Mouse (Mus musculus): ENCODE data around the gene C330021F23Rik. TPM values are rescaled to one million over a fixed set of nuclear protein-coding genes. Genes with fewer than 3 reads are reported as not detected.
A peak's percentile ranks its signal among the peaks of the same experiment; 100 is the strongest.
"Not testable (repeated sequence)": the region's sequence is repeated elsewhere in the genome, so short reads cannot be mapped to it uniquely, and the experiment has no call there.

The C330021F23Rik gene
- total RNA-seq (2014; fragmentation: Nextera tagmentation) (not detected in 2 replicates), total RNA-seq (2017) (0.61 and 1.0 TPM in 2 replicates)

GRCm38 (mm10) chr8:3567641-3568371 is at the start of gene C330021F23Rik:
C330021F23Rik (plus strand) TSS chr8:3567990.
- no peak for ATAC-seq (replicated peaks; ENCODE audit: low FRiP score, low TSS enrichment, poor library complexity, severe bottlenecking)

GRCm38 (mm10) chr8:3522007-3522697 is 45.6 kb upstream of the C330021F23Rik start:
- ATAC-seq (replicated peaks; ENCODE audit: low FRiP score, low TSS enrichment, poor library complexity, severe bottlenecking): peak; percentile 95

GRCm38 (mm10) chr8:3530816-3531215 is 37.0 kb upstream of the C330021F23Rik start:
- no peak for ATAC-seq (replicated peaks; ENCODE audit: low FRiP score, low TSS enrichment, poor library complexity, severe bottlenecking)

DNA sequence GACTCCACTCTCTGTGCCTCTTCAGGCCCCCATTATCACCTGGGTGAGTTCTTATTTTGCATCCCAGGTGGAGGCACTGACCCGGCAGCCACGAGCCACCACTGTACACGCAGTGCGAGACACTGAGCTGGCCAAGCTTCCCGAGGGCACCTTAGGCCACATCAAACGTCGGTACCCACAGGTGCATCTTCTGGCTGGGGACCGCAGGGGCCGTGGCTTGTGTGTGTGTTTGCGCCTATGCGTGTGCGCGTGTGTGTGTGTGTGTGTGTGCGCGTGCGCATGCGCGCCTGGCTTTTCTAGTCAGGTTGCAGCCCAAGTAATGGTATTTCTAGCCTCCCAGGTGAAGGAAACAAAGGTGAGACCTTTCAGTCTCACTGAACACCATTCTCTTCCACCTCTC is 35.9 kb upstream of the C330021F23Rik start:
- no peak for ATAC-seq (replicated peaks; ENCODE audit: low FRiP score, low TSS enrichment, poor library complexity, severe bottlenecking)

GRCm38 (mm10) chr8:3536053-3536841 is 31.5 kb upstream of the C330021F23Rik start:
- ATAC-seq (replicated peaks; ENCODE audit: low FRiP score, low TSS enrichment, poor library complexity, severe bottlenecking): peak; percentile 88

GRCm38 (mm10) chr8:3536940-3537339 is 30.9 kb upstream of the C330021F23Rik start:
- no peak for ATAC-seq (replicated peaks; ENCODE audit: low FRiP score, low TSS enrichment, poor library complexity, severe bottlenecking)

- ATAC-seq (replicated peaks; ENCODE audit: low FRiP score, low TSS enrichment, poor library complexity, severe bottlenecking): no peak
Measured at GRCm38 (mm10) chr8:3537666-3538065, 30.1 kb upstream of the C330021F23Rik start.

DNA sequence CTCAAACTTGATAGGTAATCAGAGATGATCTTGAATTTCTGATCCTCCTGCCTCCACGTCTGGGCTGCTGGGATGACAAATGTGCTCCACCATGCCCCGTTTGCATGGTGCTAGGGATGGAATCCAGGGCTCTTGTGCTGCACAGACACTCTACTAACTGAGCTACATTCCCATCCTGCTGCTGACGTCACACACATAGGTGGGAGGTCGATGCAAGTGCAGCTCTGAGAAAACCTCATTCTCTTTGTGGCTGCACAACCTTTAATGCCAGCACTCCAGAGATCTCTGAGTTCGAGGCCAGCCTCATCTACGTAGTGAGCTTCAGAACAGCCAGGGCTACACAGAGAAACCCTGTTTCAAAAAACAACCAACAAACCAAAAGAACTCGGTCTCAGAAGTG is 28.6 kb upstream of the C330021F23Rik start:
- no peak for ATAC-seq (replicated peaks; ENCODE audit: low FRiP score, low TSS enrichment, poor library complexity, severe bottlenecking)

- ATAC-seq (replicated peaks; ENCODE audit: low FRiP score, low TSS enrichment, poor library complexity, severe bottlenecking): no peak
Measured at GRCm38 (mm10) chr8:3540076-3540475, 27.7 kb upstream of the C330021F23Rik start.

GRCm38 (mm10) chr8:3546511-3546910 is 21.3 kb upstream of the C330021F23Rik start:
- no peak for ATAC-seq (replicated peaks; ENCODE audit: low FRiP score, low TSS enrichment, poor library complexity, severe bottlenecking)

- no peak for ATAC-seq (replicated peaks; ENCODE audit: low FRiP score, low TSS enrichment, poor library complexity, severe bottlenecking)
Measured at GRCm38 (mm10) chr8:3552240-3552639, 15.6 kb upstream of the C330021F23Rik start.

GRCm38 (mm10) chr8:3556114-3556513 is 11.7 kb upstream of the C330021F23Rik start:
- peak; percentile 74; the same call in 1 of the 2 replicates for ATAC-seq (replicated peaks; ENCODE audit: low FRiP score, low TSS enrichment, poor library complexity, severe bottlenecking)

- ATAC-seq (replicated peaks; ENCODE audit: low FRiP score, low TSS enrichment, poor library complexity, severe bottlenecking): no peak
Measured at GRCm38 (mm10) chr8:3568378-3568777, 588 bp downstream of the C330021F23Rik start.

DNA sequence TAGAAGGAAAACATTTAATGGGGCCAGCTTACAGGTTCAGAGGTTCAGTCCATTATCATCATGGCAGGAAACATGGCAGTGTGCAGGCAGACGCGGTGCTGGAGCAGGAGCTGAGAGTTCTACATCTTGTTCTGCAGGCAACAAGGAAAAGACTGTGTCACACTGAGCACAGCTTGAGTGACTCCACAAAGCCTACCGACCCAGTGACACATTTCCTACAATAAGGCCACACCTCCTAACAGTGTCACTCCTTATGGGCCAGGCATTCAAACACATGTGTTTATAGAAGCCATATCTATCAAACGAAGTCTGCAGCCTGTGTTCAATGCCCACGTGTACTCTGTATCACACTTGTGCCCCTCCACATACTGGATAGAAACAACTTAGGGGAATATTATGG is 2.0 kb downstream of the C330021F23Rik start:
- ATAC-seq (replicated peaks; ENCODE audit: low FRiP score, low TSS enrichment, poor library complexity, severe bottlenecking): no peak

DNA sequence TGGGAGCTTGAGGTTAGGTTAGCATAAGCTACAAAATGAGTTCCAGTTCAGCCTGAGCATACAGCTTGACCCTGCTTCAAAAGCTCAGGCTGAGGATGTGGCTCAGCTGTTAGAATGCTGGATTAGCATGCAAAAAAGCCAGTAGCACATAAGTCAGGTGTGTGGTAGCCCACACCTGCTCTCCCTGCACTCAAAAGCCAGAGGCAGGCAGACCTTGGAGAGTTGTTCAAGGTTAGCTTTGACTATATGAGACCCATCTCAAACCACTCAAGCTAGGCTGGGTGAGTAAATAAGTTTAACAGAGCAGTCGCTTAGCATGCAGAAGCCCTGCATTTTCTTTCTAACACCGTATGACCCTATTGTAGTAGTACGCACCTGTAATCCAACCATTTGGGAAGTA is 6.8 kb downstream of the C330021F23Rik start:
- no peak for ATAC-seq (replicated peaks; ENCODE audit: low FRiP score, low TSS enrichment, poor library complexity, severe bottlenecking)

DNA sequence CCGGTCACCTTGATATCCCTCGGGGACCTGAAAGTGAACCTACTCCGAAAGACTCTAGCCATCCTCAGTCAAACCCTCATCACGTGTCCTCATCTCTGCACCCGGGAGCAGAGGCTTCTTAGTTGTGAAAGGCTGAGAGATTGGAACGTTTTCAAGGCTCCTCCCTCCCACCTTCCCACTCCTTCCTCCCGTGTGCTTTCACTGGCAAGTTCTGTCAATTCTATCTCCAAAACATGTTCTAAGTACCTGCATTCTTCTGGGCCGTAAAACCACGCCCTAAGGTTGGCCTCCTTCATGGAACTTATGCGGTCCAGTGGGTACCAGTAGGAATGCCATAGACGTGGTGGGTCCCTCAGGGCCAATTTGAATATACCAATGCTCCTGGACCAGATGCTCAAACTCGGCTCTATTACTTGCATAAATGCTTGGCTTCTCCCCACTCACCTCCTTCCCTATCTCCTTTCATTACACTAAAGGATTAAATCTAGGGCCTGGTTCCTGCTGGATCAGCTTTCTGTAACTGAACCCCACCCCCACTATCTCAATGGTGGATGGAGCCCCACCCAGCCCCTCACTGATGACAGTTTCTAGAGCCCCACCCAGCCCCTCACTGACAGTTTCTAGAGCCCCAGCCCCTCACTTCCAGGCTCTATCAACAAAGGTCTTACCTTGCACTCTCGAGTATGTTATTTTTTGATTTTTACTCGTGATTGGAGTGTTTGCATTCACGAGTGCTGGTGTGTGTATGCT is 8.6 kb downstream of the C330021F23Rik start:
- no peak for ATAC-seq (replicated peaks; ENCODE audit: low FRiP score, low TSS enrichment, poor library complexity, severe bottlenecking)

DNA sequence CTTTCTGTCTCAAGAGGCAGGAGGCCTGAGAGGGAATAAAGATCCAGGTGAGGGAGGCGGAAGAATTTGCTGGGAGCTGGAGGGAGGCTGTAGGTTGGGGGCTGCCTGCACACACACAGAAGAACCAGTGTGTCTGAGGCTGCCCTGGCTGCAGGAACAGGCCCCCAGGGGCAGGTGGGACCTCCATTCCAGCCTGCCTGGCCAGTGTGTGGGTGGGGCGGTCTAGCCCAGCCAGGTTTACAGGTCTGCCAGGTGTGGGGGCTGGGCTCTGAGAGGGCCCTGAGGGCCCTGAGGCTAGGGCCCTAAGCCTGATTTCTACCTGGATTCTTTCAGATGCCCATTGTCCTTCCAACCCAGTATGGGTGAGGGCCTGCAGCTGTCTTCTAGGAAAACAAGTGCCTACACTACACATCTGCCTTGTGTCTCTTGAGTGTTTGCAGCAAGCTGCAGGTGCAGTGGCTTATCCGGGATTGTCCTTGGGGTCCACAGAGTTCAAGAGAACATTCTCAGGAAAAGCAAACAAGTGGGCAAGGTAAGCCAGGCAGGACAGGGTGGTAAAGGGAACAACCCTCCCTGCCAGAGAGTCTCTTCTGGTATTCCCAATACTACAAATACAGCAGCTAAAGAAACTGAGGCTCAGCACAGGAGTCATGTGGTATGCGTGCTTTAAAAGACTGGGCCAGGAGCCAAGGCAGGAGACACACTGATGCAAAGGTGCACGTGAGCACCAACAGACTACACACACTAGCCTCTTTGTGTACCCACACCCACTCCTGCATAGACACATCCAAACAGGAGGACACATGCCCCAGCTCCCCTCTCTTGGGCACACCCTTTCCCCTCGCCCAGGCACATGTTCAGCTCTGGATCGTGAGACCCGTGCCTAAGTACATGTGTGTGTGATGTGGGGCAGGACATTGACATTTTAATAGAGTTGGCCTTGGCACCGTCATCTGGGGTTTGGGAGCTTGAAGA is 11.9 kb downstream of the C330021F23Rik start:
- no peak for ATAC-seq (replicated peaks; ENCODE audit: low FRiP score, low TSS enrichment, poor library complexity, severe bottlenecking)

- ATAC-seq (replicated peaks; ENCODE audit: low FRiP score, low TSS enrichment, poor library complexity, severe bottlenecking): not testable (repeated sequence)
Measured at GRCm38 (mm10) chr8:3581961-3582360, 14.2 kb downstream of the C330021F23Rik start.

Measured in megakaryocyte-erythroid progenitor cell, adult 5-6 weeks (primary cell).